Comparison of ENCODE assay signal across 30 mouse cellular contexts in genomic region chr8:47826911-47827310, GRCm38 (mm10). TPM values are rescaled to one million over a fixed set of nuclear protein-coding genes. Genes with fewer than 3 reads are reported as not detected.
"Had no signal": no experiment of that assay in that cellular context is flagged by ENCODE, and none has a peak within 500 bp of the region (broad histone marks: within the 10 kb centered on the region; RNA-seq: fewer than 3 reads in every experiment).

No protein-coding gene starts in this region.

- DNase-seq: forebrain, postnatal 0 days; gastrocnemius, postnatal 14 days; gastrocnemius, postnatal 36 days; heart, adult 18-20 months; heart, postnatal 14 days; heart, postnatal 36 days; kidney, adult 11 months; kidney, adult 9 months; layer of hippocampus, adult 9-11 months; layer of hippocampus, postnatal 36 days; left cerebral cortex, postnatal 4 days had no signal

- H3K9me3 ChIP-seq: heart, embryonic 10.5 days; heart, embryonic 13.5 days; heart, embryonic 15.5 days; hindbrain, embryonic 13.5 days; hindbrain, embryonic 15.5 days; limb, embryonic 13.5 days; limb, embryonic 15.5 days; liver, embryonic 12.5 days had no signal

- H3K4me1 ChIP-seq: hindbrain, embryonic 13.5 days; hindbrain, embryonic 15.5 days; liver, embryonic 12.5 days had no signal

- H3K4me2 ChIP-seq: heart, embryonic 13.5 days; heart, embryonic 15.5 days; hindbrain, embryonic 13.5 days; hindbrain, embryonic 15.5 days; limb, embryonic 13.5 days; limb, embryonic 15.5 days; liver, embryonic 12.5 days had no signal

- H3K4me3 ChIP-seq: heart, embryonic 10.5 days; heart, embryonic 13.5 days; heart, embryonic 15.5 days; hindbrain, embryonic 13.5 days; hindbrain, embryonic 15.5 days; limb, embryonic 13.5 days; limb, embryonic 15.5 days; liver, embryonic 12.5 days had no signal

- H3K9ac ChIP-seq: forebrain, postnatal 0 days; heart, embryonic 13.5 days; heart, embryonic 15.5 days; hindbrain, embryonic 13.5 days; hindbrain, embryonic 15.5 days; limb, embryonic 13.5 days; limb, embryonic 15.5 days; liver, embryonic 12.5 days; liver, embryonic 14.5 days had no signal

- H3K27me3 ChIP-seq: heart, embryonic 13.5 days; heart, embryonic 15.5 days; hindbrain, embryonic 13.5 days; hindbrain, embryonic 15.5 days; limb, embryonic 13.5 days; limb, embryonic 15.5 days; liver, embryonic 12.5 days had no signal

- ATAC-seq: forebrain, postnatal 0 days; hindbrain, postnatal 0 days; intestine, embryonic 16.5 days; liver, embryonic 12.5 days had no signal

- H3K27ac ChIP-seq: heart, embryonic 10.5 days; heart, embryonic 13.5 days; heart, embryonic 15.5 days; hindbrain, embryonic 13.5 days; hindbrain, embryonic 15.5 days; hindbrain, postnatal 0 days; limb, embryonic 13.5 days; limb, embryonic 15.5 days; liver, embryonic 12.5 days; liver, embryonic 14.5 days had no signal

- H3K36me3 ChIP-seq: hindbrain, embryonic 15.5 days had no signal

RNA-seq across cellular contexts. Expression of gene Cldn22, which starts 2.6 kb away (rescaled TPM):
- polyA plus RNA-seq: forebrain, postnatal 0 days; heart, embryonic 10.5 days; heart, embryonic 13.5 days; heart, embryonic 15.5 days; heart, postnatal 0 days; hindbrain, embryonic 11.5 days; hindbrain, embryonic 13.5 days; hindbrain, embryonic 15.5 days; hindbrain, postnatal 0 days; intestine, embryonic 14.5 days; intestine, embryonic 16.5 days; limb, embryonic 11.5 days; limb, embryonic 13.5 days; limb, embryonic 15.5 days; liver, adult 2 months; liver, embryonic 12.5 days; liver, embryonic 14.5 days; liver, embryonic 16.5 days had no signal

RNA-seq across cellular contexts. Expression of gene Cldn24, which starts 5.0 kb away (rescaled TPM):
- polyA plus RNA-seq: forebrain, postnatal 0 days; gonadal fat pad, adult 2 months; heart, embryonic 10.5 days; heart, embryonic 13.5 days; heart, embryonic 15.5 days; heart, postnatal 0 days; hindbrain, embryonic 11.5 days; hindbrain, embryonic 13.5 days; hindbrain, embryonic 15.5 days; hindbrain, postnatal 0 days; intestine, embryonic 14.5 days; intestine, embryonic 16.5 days; large intestine, adult 2 months; limb, embryonic 11.5 days; limb, embryonic 13.5 days; limb, embryonic 15.5 days; liver, adult 2 months; liver, embryonic 12.5 days; liver, embryonic 14.5 days; liver, embryonic 16.5 days had no signal
